Mouse (Mus musculus) liver, embryonic 11.5 days (tissue): ENCODE measurements around the gene Mrtfa. TPM values are rescaled to one million over a fixed set of nuclear protein-coding genes. Genes with fewer than 3 reads are reported as not detected.

Source experiments
- ATAC-seq: fragments of 200-750 bp; cut with Nextera tagmentation; replicated peaks from 2 replicates; pipeline ENCODE4 v1.8.0; 2017; ENCODE audit warnings: moderate number of reproducible peaks, mild to moderate bottlenecking, moderate TSS enrichment, moderate library complexity; ENCODE audit not compliant: low FRiP score
- DNase-seq: peaks from one replicate; pipeline ENCODE4 v3.0.0-alpha.2; 2017; ENCODE audit warnings: low spot score
- H3K27ac ChIP-seq: fragments of 300-500 bp; sonication (generic); 2 replicates; pipeline ENCODE4 v1.5.1; 2014; ENCODE audit warnings: mild to moderate bottlenecking, low read depth, low read length, control low read depth
- H3K27me3 ChIP-seq: fragments of 300-500 bp; sonication (generic); replicated peaks from 2 replicates; pipeline ENCODE4 v1.6.1; 2014; ENCODE audit warnings: low read length, mixed read lengths; ENCODE audit not compliant: control insufficient read depth, insufficient read depth
- H3K36me3 ChIP-seq: fragments of 300-500 bp; sonication (generic); 2 replicates; pipeline ENCODE4 v1.6.1; 2014; ENCODE audit warnings: mild to moderate bottlenecking, low read length, moderate library complexity, mixed read lengths; ENCODE audit not compliant: control insufficient read depth, insufficient read depth
- H3K4me1 ChIP-seq: fragments of 300-500 bp; sonication (generic); replicated peaks from 2 replicates; pipeline ENCODE4 v1.6.1; 2014; ENCODE audit warnings: low read length, mixed read lengths; ENCODE audit not compliant: control insufficient read depth, insufficient read depth
- H3K4me2 ChIP-seq: fragments of 300-500 bp; sonication (generic); 2 replicates; pipeline ENCODE4 v1.6.1; 2014; ENCODE audit warnings: mild to moderate bottlenecking, control low read depth, moderate library complexity
- H3K4me3 ChIP-seq: fragments of 300-500 bp; sonication (generic); 2 replicates; pipeline ENCODE4 v1.5.1; 2014; ENCODE audit warnings: low read depth, low read length, control low read depth
- H3K9ac ChIP-seq: fragments of 300-500 bp; sonication (generic); 2 replicates; pipeline ENCODE4 v1.6.1; 2014; ENCODE audit warnings: low read depth, low read length, control low read depth
- H3K9me3 ChIP-seq: fragments of 300-500 bp; sonication (generic); 2 replicates; pipeline ENCODE4 v1.6.1; 2016; ENCODE audit warnings: low read length, inconsistent platforms, mixed read lengths; ENCODE audit not compliant: control insufficient read depth
- WGBS: fragments of 180-500 bp; shearing (Covaris S2); extraction: QIAGEN DNeasy Blood & Tissue Kit; methylation state at CpG from one replicate; pipeline ENCODE4 v1.1.7; 2014; 5-methylcytosine and 5-hydroxymethylcytosine counted together
- polyA plus RNA-seq: library from polyadenylated mRNA; unstranded; fragments of >200 nt; fragmentation: Nextera tagmentation; extraction: Ambion mirVana; gene quantifications from 2 replicates; pipeline ENCODE4 v1.2.1, GENCODE M21; 2014

The Mrtfa gene
- polyA plus RNA-seq, 1 experiment from 2014 or later: 20.6 TPM

DNA sequence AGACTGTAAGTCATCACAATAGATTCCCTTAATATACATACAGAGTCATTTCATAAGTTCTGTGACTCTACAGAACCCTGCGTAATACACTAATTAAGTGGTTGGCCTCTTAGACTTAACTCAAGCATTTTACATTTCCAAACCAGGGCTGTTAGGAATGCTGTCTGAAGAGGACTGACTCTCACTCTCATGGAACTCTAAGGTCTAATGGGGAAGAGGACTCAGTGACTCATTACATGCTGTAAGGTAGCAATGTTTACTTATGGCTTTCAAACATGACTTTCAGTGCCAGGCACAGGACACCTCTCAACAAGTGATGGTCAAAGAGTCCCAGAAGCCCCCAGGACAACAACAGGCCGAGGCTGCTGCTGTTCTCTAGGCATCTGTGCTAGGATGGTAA, 135.1 kb downstream of the Mrtfa start:
- Histone ChIP-seq H3K4me2 (no peak overlapping the region), H3K36me3 (no peaks in the 10 kb centered on the region), H3K27ac (no peak overlapping the region), H3K4me1 (peaks cover 3% of the 10 kb centered on the region; the same call in 1 of the 2 replicates), H3K9me3 (no peaks in the 10 kb centered on the region), H3K9ac (no peak overlapping the region), H3K27me3 (no peaks in the 10 kb centered on the region), H3K4me3 (no peak overlapping the region)
- ATAC-seq (no peak), DNase-seq (no peak)
- WGBS: 87% methylated on average over 2 of the region's 2 CpGs

DNA sequence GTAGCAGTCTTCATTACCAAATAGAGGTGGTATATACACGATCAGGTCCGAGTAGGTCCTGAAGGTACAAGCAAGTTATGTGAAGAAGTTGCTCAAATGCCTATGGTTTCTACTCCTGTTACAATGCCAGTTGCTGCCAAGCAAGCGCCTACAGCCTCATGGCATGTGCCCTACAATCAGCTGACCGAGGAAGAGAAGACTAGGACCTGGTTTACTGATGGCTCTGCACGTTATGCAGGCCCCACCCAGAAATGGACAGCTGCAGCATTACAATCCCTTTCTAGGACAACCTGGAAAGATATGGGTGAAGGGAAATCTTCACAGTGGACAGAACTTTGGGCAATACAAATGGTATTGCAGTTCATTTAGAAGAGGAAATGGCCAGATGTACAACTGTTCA, 138.1 kb downstream of the Mrtfa start:
- WGBS: 82% methylated on average over 5 of the region's 5 CpGs

DNA sequence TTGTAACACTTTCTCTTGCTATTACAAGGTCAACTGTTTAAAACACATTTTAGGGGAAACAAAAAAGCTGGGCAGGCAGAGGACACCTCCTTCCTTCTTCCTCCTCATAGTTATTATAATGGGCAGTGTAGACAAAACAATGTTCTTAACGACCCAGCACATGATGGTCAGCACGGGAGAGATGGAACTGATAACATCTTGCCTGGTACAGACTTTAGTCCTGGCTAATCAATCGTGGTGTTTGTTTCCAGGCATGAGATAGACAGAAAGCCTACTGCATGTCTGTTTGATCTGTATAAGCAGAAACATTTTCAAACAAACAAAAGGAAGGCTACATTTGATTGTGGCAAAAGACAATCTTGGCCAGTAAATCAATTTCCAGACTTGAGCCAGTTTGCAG, 140.1 kb downstream of the Mrtfa start:
- ATAC-seq: no peak
- H3K4me3 ChIP-seq: no peak overlapping the region

More for the DNA sequence above, 138.1 kb downstream of the Mrtfa start:
- no peak overlapping the region for H3K9ac ChIP-seq
- no peak overlapping the region for H3K4me2 ChIP-seq
- DNase-seq (no peak), ATAC-seq (no peak)
- H3K27me3 ChIP-seq: no peaks in the 10 kb centered on the region
- no peaks in the 10 kb centered on the region for H3K9me3 ChIP-seq
- no peaks in the 10 kb centered on the region for H3K36me3 ChIP-seq
- H3K27ac ChIP-seq: no peak overlapping the region
- H3K4me1 ChIP-seq: peaks cover 24% of the 10 kb centered on the region
- no peak overlapping the region for H3K4me3 ChIP-seq

DNA sequence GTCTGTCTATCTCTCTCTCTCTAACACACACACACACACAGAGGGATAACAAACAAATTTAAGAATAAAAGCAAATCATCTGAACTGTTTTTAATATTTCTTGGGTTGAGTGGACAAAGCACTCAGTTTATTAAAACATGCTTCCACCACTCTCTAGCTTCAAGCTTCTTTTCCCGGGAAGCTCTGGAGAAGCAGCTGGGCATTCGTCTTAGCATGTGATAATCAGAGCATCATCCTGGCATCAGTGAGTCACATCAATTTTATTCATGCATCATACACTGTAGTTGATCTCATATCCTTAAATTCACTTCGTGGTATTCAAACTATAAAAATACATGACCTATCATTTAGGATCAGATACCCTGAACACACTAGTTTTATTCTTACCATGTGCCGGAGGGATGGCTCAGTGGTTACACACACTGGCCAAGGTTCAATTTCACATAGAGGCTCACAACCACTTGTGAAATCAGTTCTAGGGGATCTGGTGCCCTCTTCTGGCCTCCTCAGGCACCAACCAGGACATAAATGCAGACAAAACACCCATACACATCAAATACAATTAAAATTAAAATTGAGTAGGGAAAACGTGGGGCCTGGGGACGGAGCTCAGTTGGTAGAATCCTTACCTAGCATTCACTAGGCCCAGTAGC, 141.0 kb downstream of the Mrtfa start:
- Histone ChIP-seq H3K4me1 (peaks cover 38% of the 10 kb centered on the region), H3K9ac (no peak overlapping the region), H3K4me2 (no peak overlapping the region), H3K27ac (no peak overlapping the region), H3K27me3 (no peaks in the 10 kb centered on the region), H3K4me3 (no peak overlapping the region), H3K9me3 (no peaks in the 10 kb centered on the region), H3K36me3 (no peaks in the 10 kb centered on the region)
- WGBS: 62% methylated on average over 6 of the region's 6 CpGs
- ATAC-seq (no peak), DNase-seq (no peak)

More for the DNA sequence above, 140.1 kb downstream of the Mrtfa start:
- H3K27ac ChIP-seq: no peak overlapping the region
- peaks cover 29% of the 10 kb centered on the region for H3K4me1 ChIP-seq
- H3K36me3 ChIP-seq: no peaks in the 10 kb centered on the region
- no peak for DNase-seq
- 15% methylated on average over 3 of the region's 3 CpGs for WGBS
- no peak overlapping the region for H3K9ac ChIP-seq
- H3K4me2 ChIP-seq: no peak overlapping the region
- H3K9me3 ChIP-seq: no peaks in the 10 kb centered on the region
- no peaks in the 10 kb centered on the region for H3K27me3 ChIP-seq

DNA sequence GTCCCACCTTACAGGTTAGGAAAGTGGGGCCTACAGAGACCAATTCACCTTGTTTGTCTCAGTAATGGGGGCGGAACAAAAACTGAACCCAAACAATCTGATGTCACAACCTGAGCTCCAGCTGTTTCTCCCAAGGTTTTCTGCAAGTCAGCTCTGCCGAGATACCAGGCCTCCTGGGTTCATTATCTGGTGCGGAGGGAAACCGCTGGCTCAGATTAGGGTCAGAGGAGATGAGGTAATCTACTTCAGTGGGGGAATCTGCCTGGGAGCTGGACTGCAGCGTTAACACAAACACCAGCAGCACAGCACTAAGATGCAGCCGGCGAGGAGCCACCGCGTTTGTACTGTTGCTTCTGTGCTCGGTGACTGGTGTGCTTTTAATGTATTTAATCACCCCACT, 143.1 kb downstream of the Mrtfa start:
- no peaks in the 10 kb centered on the region for H3K36me3 ChIP-seq
- peak; percentile 54 for DNase-seq
- 12% methylated on average over 10 of the region's 10 CpGs for WGBS

DNA sequence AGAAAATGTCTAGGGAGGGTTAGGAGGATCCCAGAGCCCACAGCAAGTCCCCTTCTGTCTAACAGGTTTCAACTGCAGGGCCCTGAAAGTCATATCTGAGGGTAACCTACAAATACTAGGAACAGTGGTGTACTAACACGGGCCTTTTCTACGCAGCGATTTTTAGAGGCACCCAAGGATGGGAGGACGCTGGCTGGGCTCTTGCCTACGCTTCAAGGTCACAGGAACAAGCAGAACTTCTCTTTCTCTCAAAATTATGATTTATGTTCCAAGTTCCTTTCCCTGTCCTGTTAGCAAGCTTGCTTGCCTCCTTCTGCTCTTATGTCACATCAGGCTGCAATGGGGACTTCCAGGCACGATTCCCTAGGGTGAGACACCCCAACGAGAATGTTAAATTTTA, 144.5 kb downstream of the Mrtfa start:
- Histone ChIP-seq H3K27me3 (no peaks in the 10 kb centered on the region), H3K36me3 (no peaks in the 10 kb centered on the region), H3K9me3 (no peaks in the 10 kb centered on the region), H3K4me1 (peaks cover 47% of the 10 kb centered on the region), H3K4me2 (peak overlapping the region; percentile 55), H3K9ac (no peak overlapping the region), H3K27ac (peak overlapping the region; percentile 38; the same call in 1 of the 2 replicates), H3K4me3 (no peak overlapping the region)
- DNase-seq (no peak), ATAC-seq (no peak)
- 60% methylated on average over 7 of the region's 7 CpGs for WGBS

More for the DNA sequence above, 143.1 kb downstream of the Mrtfa start:
- Histone ChIP-seq H3K9me3 (no peaks in the 10 kb centered on the region), H3K4me3 (no peak overlapping the region), H3K27me3 (no peaks in the 10 kb centered on the region), H3K27ac (no peak overlapping the region), H3K4me2 (peak overlapping the region; percentile 22; the same call in 1 of the 2 replicates), H3K4me1 (peaks cover 38% of the 10 kb centered on the region), H3K9ac (no peak overlapping the region)
- ATAC-seq: peak; percentile 89

DNA sequence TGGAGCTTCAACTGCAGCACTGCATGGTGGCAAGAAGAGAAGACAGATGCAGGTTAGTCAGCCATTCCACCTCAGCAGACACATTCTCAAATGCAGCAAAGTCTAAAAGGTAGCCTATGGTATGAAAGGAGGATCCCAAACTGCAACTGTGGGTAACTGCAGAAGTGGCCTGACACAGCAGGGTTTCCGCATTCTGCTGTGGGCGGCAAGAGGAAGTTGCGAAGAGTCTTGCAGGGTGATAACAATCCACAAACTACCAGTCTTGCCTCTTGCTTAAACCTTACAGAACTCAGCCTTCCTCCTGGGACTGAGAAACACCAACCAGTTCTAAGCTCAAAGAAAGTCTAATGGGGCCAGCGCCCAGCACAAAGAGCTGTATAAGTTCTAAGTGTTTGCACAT, 145.2 kb downstream of the Mrtfa start:
- Histone ChIP-seq H3K4me1 (peaks cover 45% of the 10 kb centered on the region), H3K4me2 (peak overlapping the region; percentile 55), H3K36me3 (no peaks in the 10 kb centered on the region), H3K4me3 (peak overlapping the region; percentile 36), H3K27me3 (no peaks in the 10 kb centered on the region), H3K9me3 (no peaks in the 10 kb centered on the region), H3K9ac (no peak overlapping the region), H3K27ac (peak overlapping the region; percentile 38; the same call in 1 of the 2 replicates)
- WGBS: 49% methylated on average over 4 of the region's 4 CpGs
- DNase-seq (no peak), ATAC-seq (no peak)

DNA sequence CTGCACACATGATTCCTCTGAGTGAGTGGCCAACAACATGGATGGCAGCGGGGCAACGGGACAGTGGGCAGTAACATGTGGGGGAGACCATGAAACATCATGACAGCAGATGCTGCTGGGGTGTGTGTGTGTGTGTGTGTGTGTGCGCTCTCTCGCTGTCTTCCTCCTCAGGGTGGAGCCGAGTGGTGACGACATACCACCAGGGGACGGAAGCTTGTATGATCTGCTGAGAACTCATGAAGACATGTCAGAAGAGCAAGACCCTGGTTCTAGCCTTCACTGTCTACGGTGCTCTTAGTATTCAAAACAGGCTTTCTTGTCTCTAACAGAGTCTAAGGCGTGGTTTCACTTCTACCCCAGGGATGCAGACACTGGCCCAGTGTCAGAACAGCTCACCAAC, 146.1 kb downstream of the Mrtfa start:
- H3K4me3 ChIP-seq: peak overlapping the region; percentile 36
- ATAC-seq: no peak
- H3K36me3 ChIP-seq: no peaks in the 10 kb centered on the region
- DNase-seq: no peak
- peaks cover 39% of the 10 kb centered on the region for H3K4me1 ChIP-seq
- no peaks in the 10 kb centered on the region for H3K9me3 ChIP-seq
- H3K4me2 ChIP-seq: peak overlapping the region; percentile 55
- WGBS: 61% methylated on average over 9 of the region's 9 CpGs
- H3K9ac ChIP-seq: peak overlapping the region; percentile 25; the same call in 1 of the 2 replicates
- peak overlapping the region; percentile 25; the same call in 1 of the 2 replicates for H3K27ac ChIP-seq
- no peaks in the 10 kb centered on the region for H3K27me3 ChIP-seq

DNA sequence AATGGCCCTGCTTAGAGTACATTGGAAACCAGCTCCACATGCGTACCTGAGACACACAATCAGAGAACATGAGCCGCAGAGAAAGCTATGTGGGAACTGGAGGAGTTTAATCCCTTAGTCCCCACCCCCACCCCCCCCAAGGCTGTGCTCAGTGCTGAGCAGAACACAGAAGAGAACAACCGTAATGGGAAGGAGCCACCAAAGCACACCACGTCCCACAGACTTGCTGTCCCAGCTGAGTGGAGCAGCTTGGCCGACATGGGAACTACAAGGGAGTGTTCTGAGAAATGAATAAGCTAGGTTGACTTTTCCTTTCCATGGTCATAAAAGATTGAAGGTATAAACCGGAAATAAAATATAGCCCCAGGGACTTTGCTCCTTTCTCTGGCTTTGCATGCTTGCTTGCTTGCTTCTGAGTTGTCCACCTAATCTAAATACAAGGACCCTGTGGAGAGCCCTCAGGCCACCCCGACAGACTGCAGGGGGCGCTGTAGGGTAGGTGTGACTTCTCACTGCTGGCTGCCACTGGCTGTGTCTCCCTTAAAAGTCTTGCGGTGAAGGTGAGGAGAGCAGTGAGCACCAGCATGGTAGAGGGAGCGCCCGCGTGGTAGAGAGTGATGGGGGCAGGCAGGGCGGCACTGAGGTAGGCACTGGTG, 148.2 kb downstream of the Mrtfa start:
- H3K27ac ChIP-seq: no peak overlapping the region
- H3K9me3 ChIP-seq: no peaks in the 10 kb centered on the region
- peaks cover 24% of the 10 kb centered on the region for H3K4me1 ChIP-seq
- H3K4me2 ChIP-seq: no peak overlapping the region
- no peaks in the 10 kb centered on the region for H3K27me3 ChIP-seq
- DNase-seq (no peak), ATAC-seq (no peak)
- H3K4me3 ChIP-seq: no peak overlapping the region
- H3K9ac ChIP-seq: no peak overlapping the region
- WGBS: 62% methylated on average over 13 of the region's 13 CpGs
- H3K36me3 ChIP-seq: no peaks in the 10 kb centered on the region
